Comparison of ENCODE assay signal across 8 mouse cellular contexts in genomic region chr7:82121746-82122145, GRCm38 (mm10). TPM values are rescaled to one million over a fixed set of nuclear protein-coding genes. Genes with fewer than 3 reads are reported as not detected.
DNase-seq lines count a peak whose midpoint lies in the region; ATAC-seq and TF ChIP-seq lines count a peak whose summit lies in the region.

No protein-coding gene starts in this region.

- WGBS in intestine, postnatal 0 days = 2% methylated on average over 1 of the region's 1 CpGs
- WGBS in intestine, embryonic 16.5 days = 0% methylated on average over 1 of the region's 1 CpGs

- no peaks in the 10 kb centered on the region for H3K27me3 ChIP-seq in intestine, postnatal 0 days (replicated peaks; ENCODE audit: control insufficient read depth, insufficient read depth, low read length)
- H3K27me3 ChIP-seq in intestine, embryonic 16.5 days (replicated peaks; ENCODE audit: control insufficient read depth, insufficient read depth, low read length) = no peaks in the 10 kb centered on the region

- no peak overlapping the region for H3K27ac ChIP-seq in intestine, postnatal 0 days (ENCODE audit: low read depth, low read length)
- H3K27ac ChIP-seq in intestine, embryonic 16.5 days (ENCODE audit: low read length) = no peak overlapping the region

- DNase-seq in adrenal gland, adult 2 months = peak; percentile 50
- DNase-seq in embryo, embryonic 11 days = peak; percentile 66
- peak; percentile 69 to 76 for DNase-seq in heart, postnatal 14 days
- peak; percentile 8 to 57 for DNase-seq in left cerebral cortex, adult 8-10 months (ENCODE audit: low spot score in 2 of 2)
- DNase-seq in naive thymus-derived CD4-positive, alpha-beta T cell, adult 2 months (ENCODE audit: low read depth) = peak; percentile 81
- DNase-seq in thymus, adult 18-20 months = peak; percentile 18 to 20

- no peak overlapping the region for H3K4me2 ChIP-seq in intestine, postnatal 0 days (replicated peaks; ENCODE audit: low read depth)
- no peak overlapping the region for H3K4me2 ChIP-seq in intestine, embryonic 16.5 days (ENCODE audit: low read depth, low read length)

- intact Hi-C loops in heart, postnatal 14 days (cut with DNase I) = loop anchor here (1.0 kb wide), 2 partner anchors 142 to 162 kb away; no protein-coding TSS in a partner anchor

- no peaks in the 10 kb centered on the region for H3K4me1 ChIP-seq in intestine, postnatal 0 days (replicated peaks; ENCODE audit: control insufficient read depth, insufficient read depth, low read length)
- no peaks in the 10 kb centered on the region for H3K4me1 ChIP-seq in intestine, embryonic 16.5 days (ENCODE audit: control insufficient read depth, insufficient read depth, low read length)

- H3K4me3 ChIP-seq in intestine, postnatal 0 days (ENCODE audit: low read depth, low read length) = no peak overlapping the region
- no peak overlapping the region for H3K4me3 ChIP-seq in intestine, embryonic 16.5 days (ENCODE audit: low read length)

- TF ChIP-seq CTCF in intestine, postnatal 0 days (IDR thresholded peaks at IDR 0.05; ENCODE audit: low read depth) = peak; percentile 91

- H3K9ac ChIP-seq in intestine, postnatal 0 days (ENCODE audit: low read depth, low read length) = no peak overlapping the region
- no peak overlapping the region for H3K9ac ChIP-seq in intestine, embryonic 16.5 days (ENCODE audit: low read depth, low read length)

- no peaks in the 10 kb centered on the region for H3K36me3 ChIP-seq in intestine, postnatal 0 days (ENCODE audit: control insufficient read depth, insufficient read depth)
- no peaks in the 10 kb centered on the region for H3K36me3 ChIP-seq in intestine, embryonic 16.5 days (ENCODE audit: control insufficient read depth, insufficient read depth, low read length)

- no peak for ATAC-seq in intestine, postnatal 0 days
- no peak for ATAC-seq in intestine, embryonic 16.5 days

- no peaks in the 10 kb centered on the region for H3K9me3 ChIP-seq in intestine, postnatal 0 days (ENCODE audit: control insufficient read depth)
- H3K9me3 ChIP-seq in intestine, embryonic 16.5 days (ENCODE audit: control insufficient read depth, low read length) = no peaks in the 10 kb centered on the region

RNA-seq across cellular contexts. Expression of gene Sh3gl3, which starts 51.9 kb away (rescaled TPM):
- polyA plus RNA-seq in intestine, postnatal 0 days (2015; fragmentation: Nextera tagmentation; extraction: Ambion mirVana) = 8.7 and 9.6 TPM in 2 replicates
- polyA plus RNA-seq in intestine, embryonic 16.5 days (2015; fragmentation: Nextera tagmentation; extraction: Ambion mirVana) = 7.9 and 8.7 TPM in 2 replicates
- total RNA-seq in adrenal gland, adult 2 months (2021) = 1 to 10 TPM; 5.8 to 7.9 TPM
- polyA plus RNA-seq in adrenal gland, adult 2 months (2012; rRNA removed) = 0.49 and 0.70 TPM in 2 replicates
- under 1 TPM; 0.55 to 0.93 TPM for total RNA-seq in heart, postnatal 14 days (2021)
- 10 to 100 TPM; 50.3 to 59.5 (median 55.5) TPM for total RNA-seq in left cerebral cortex, adult 8-10 months (2022)

Comparison
In these comparisons a context has a peak if more than half of its experiments do, and no peak if none do; other contexts are left out.
1. DNase-seq: peak in every context shown above with its lines; median percentile 81 in naive thymus-derived CD4-positive, alpha-beta T cell, adult 2 months; 72 in heart, postnatal 14 days; 66 in embryo, embryonic 11 days; 50 in adrenal gland, adult 2 months; 32 in left cerebral cortex, adult 8-10 months; 19 in thymus, adult 18-20 months.
2. RNA of gene Sh3gl3, which starts 51.9 kb away (total RNA-seq): 50.3 to 59.5 TPM in left cerebral cortex, adult 8-10 months; 5.8 to 7.9 TPM in adrenal gland, adult 2 months and 0.55 to 0.93 TPM in heart, postnatal 14 days; every median in the first group is over 4 times any median in the second.